Mouse (Mus musculus) heart, embryonic 14.5 days (tissue): Measurements from ENCODE around the gene Hdac11. TPM values are rescaled to one million over a fixed set of nuclear protein-coding genes. Genes with fewer than 3 reads are reported as not detected.
"Not testable (repeated sequence)": the region's sequence is repeated elsewhere in the genome, so short reads cannot be mapped to it uniquely, and the experiment has no call there.

Experiments
- ATAC-seq: fragments of 200-750 bp; cut with Nextera tagmentation; 2 replicates; pipeline ENCODE4 v1.8.0; 2017; ENCODE audit warnings: low read depth, moderate TSS enrichment; ENCODE audit not compliant: insufficient number of reproducible peaks, insufficient read depth, low FRiP score
- H3K27ac ChIP-seq, 2 experiments: fragments of 200-500 bp in 1 of 2; fragments of 300-500 bp in 1 of 2; sonication (generic) in 1 of 2; replicated peaks in 1 of 2; 2 replicates each; pipeline ENCODE4 v1.5.1; 2012 to 2014; ENCODE audit warnings: low read depth in 2 of 2, low read length in 2 of 2, control low read depth in 1 of 2, mild to moderate bottlenecking in 1 of 2, mixed read lengths in 1 of 2; ENCODE audit not compliant: control insufficient read depth in 1 of 2, insufficient read depth in 1 of 2
- H3K27me3 ChIP-seq: fragments of 300-500 bp; sonication (generic); 2 replicates; pipeline ENCODE4 v1.6.1; 2014; ENCODE audit warnings: mild to moderate bottlenecking, low read length, control low read depth; ENCODE audit not compliant: control insufficient read depth, insufficient read depth
- H3K36me3 ChIP-seq: fragments of 300-500 bp; sonication (generic); 2 replicates; pipeline ENCODE4 v1.6.1; 2014; ENCODE audit warnings: mild to moderate bottlenecking, control low read depth, low read length, mixed read lengths; ENCODE audit not compliant: control insufficient read depth, insufficient read depth
- H3K4me1 ChIP-seq, 2 experiments: fragments of 200-500 bp in 1 of 2; fragments of 300-500 bp in 1 of 2; sonication (generic) in 1 of 2; 2 replicates each; pipeline ENCODE4 v1.6.1; 2012 to 2014; ENCODE audit warnings: low read length in 2 of 2, control low read depth in 1 of 2, mixed read lengths in 1 of 2; ENCODE audit not compliant: control insufficient read depth in 2 of 2, insufficient read depth in 2 of 2
- H3K4me2 ChIP-seq: fragments of 300-500 bp; sonication (generic); 2 replicates; pipeline ENCODE4 v1.6.1; 2014; ENCODE audit warnings: mild to moderate bottlenecking, low read length
- H3K4me3 ChIP-seq, 2 experiments: fragments of 200-500 bp in 1 of 2; fragments of 300-500 bp in 1 of 2; sonication (generic) in 1 of 2; 2 replicates each; pipeline ENCODE4 v1.5.1; 2012 to 2014; ENCODE audit warnings: low read length in 2 of 2, mild to moderate bottlenecking in 2 of 2, control low read depth in 1 of 2, low read depth in 1 of 2, moderate library complexity in 1 of 2; ENCODE audit not compliant: control insufficient read depth in 1 of 2, insufficient read depth in 1 of 2
- H3K9ac ChIP-seq: fragments of 300-500 bp; sonication (generic); 2 replicates; pipeline ENCODE4 v1.6.1; 2014; ENCODE audit warnings: mild to moderate bottlenecking, low read length
- H3K9me3 ChIP-seq: fragments of 300-500 bp; sonication (generic); 2 replicates; pipeline ENCODE4 v1.6.1; 2016; ENCODE audit warnings: low read length, control low read depth; ENCODE audit not compliant: control insufficient read depth
- WGBS: fragments of 180-500 bp; shearing (Covaris S2); extraction: QIAGEN DNeasy Blood & Tissue Kit; methylation state at CpG from one replicate; pipeline ENCODE4 v1.1.7; 2014; 5-methylcytosine and 5-hydroxymethylcytosine counted together
- polyA plus RNA-seq: library from polyadenylated mRNA; unstranded; fragments of >200 nt; fragmentation: Nextera tagmentation; extraction: Ambion mirVana; gene quantifications from 2 replicates; pipeline ENCODE4 v1.2.1, GENCODE M21; 2014

Hdac11 gene
- polyA plus RNA-seq, 1 experiment from 2014 or later: 11.4 TPM

DNA sequence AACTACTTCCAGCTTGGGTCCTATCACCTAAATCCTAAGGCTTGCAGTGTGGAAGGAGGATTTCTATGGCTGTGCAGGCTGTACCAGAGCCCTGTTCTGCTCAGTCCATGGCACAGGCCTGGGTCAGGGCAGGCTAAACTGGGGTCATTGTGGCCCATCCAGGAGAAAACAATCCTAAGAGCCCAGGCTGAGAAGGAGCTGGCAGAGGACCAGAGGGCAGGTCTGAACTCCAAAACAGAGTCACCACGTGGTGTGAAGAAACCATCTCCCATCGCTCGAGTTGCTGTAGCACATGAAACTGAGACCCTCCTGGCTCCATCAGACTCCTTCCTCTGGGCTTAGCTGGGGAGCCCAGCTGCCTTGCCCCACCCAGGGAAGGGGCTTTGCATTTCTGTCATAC is 48.9 kb downstream of the Hdac11 start:
- no peak overlapping the region for H3K9ac ChIP-seq
- H3K4me2 ChIP-seq: no peak overlapping the region
- H3K27ac ChIP-seq: no peak overlapping the region
- 66% methylated on average over 3 of the region's 3 CpGs for WGBS
- ATAC-seq: no peak
- no peaks in the 10 kb centered on the region for H3K27me3 ChIP-seq
- H3K4me3 ChIP-seq: no peak overlapping the region
- no peaks in the 10 kb centered on the region for H3K36me3 ChIP-seq
- H3K4me1 ChIP-seq: peaks cover 49 to 53% of the 10 kb centered on the region in 2 experiments
- H3K9me3 ChIP-seq: no peaks in the 10 kb centered on the region

DNA sequence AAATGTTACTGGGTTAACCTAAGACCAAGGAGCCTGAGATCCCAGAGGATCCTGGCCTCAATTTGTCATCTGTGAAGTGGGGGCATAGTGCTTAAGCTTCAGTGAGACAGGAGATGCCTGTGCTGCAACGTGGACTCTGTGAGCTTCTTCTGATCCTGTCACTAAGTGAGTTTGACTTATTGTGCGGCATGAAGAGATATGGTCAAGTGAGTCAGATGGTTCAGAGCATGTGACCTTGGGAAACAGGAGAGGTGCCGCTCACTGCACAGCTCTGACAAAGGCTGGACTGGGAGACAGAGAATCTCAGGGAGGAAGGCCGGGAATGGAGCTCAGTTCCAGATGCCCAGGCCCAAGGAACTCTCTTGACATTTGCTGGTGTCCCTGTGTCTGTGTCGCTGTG is 49.3 kb downstream of the Hdac11 start:
- Histone ChIP-seq H3K27me3 (no peaks in the 10 kb centered on the region), H3K9me3 (no peaks in the 10 kb centered on the region), H3K9ac (no peak overlapping the region), H3K4me3 (no peak overlapping the region), H3K4me1 (peaks cover 49 to 53% of the 10 kb centered on the region in 2 experiments), H3K4me2 (no peak overlapping the region), H3K27ac (no peak overlapping the region), H3K36me3 (no peaks in the 10 kb centered on the region)
- ATAC-seq: no peak
- WGBS: 36% methylated on average over 5 of the region's 5 CpGs

DNA sequence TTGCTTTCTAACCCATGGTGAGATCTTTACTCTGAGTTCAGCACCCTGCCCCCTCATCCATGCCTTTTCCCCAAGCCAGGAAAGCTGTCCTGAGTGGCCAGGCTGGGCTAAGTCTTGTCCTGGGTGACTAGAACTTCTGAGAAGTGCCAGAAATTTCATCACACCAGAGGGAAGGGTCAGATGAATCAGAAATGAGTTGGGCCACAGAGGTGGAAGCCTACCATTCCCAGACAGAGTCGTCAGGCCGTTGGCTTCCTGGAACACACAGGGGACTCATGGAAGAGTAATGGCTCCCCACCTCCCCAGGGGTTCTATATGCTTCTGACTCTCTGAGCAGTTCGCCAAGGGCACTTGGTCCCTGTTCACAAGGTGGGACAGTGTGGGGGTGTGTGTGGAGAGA is 51.0 kb downstream of the Hdac11 start:
- no peak for ATAC-seq
- Histone ChIP-seq H3K9me3 (no peaks in the 10 kb centered on the region), H3K27ac (no peak overlapping the region; a peak in 1 of 4 replicates), H3K4me2 (no peak overlapping the region), H3K36me3 (no peaks in the 10 kb centered on the region), H3K27me3 (no peaks in the 10 kb centered on the region), H3K4me1 (peaks cover 47 to 54% of the 10 kb centered on the region in 2 experiments), H3K4me3 (no peak overlapping the region), H3K9ac (0 out of 2 replicates have a peak overlapping the region, but pooled peaks have one; percentile 11)
- WGBS: 55% methylated on average over 3 of the region's 3 CpGs

DNA sequence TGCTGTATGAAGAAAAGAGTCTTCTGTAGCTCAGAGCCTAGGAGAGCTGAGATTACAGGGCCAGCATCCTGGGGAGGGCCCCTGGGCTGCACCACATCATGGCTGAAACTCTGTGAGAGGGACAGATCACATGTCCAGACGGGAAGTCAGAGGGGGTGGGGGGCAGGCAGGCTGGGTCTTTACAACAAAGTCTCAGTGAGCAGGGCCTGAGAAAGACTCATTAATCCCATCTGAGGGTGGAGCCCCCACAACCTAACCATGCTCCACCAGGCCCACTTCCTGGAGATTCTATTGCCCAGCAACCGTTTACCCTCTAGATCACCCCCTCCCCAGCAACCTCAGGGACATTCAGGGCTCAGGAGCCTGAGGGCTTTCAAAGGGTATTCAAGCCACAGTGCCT is 53.3 kb downstream of the Hdac11 start:
- H3K9ac ChIP-seq: no peak overlapping the region; the same call in 1 of the 2 replicates
- no peak overlapping the region for H3K4me3 ChIP-seq
- 13% methylated on average over 2 of the region's 2 CpGs for WGBS
- H3K4me2 ChIP-seq: no peak overlapping the region
- ATAC-seq: no peak
- no peaks in the 10 kb centered on the region for H3K9me3 ChIP-seq
- peak overlapping the region; percentile 87 to 94 for H3K27ac ChIP-seq
- H3K4me1 ChIP-seq: peaks cover 59% of the 10 kb centered on the region in 2 experiments
- no peaks in the 10 kb centered on the region for H3K36me3 ChIP-seq
- H3K27me3 ChIP-seq: 0 out of 2 replicates have a peak, but pooled peaks cover 1% of the 10 kb centered on the region

DNA sequence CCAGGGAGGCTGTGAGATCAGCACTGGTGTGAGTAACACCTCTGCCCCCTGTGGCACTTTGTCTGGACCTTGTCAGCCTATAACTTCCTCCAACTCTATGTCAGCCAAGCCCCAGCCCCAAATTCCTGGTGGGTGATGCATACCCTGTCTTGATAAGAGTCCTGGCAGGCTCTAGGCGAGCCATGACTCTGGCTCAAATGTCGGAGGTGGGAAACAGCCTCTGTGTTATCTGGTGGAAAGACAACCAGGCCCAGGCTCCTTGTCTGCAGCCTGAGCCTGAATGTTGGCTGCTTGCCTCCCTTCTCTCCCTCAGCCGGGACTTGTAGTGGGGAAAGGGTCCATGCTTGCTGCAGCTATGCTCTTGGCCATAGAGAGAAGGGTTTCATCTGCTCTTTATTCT is 54.4 kb downstream of the Hdac11 start:
- Histone ChIP-seq H3K36me3 (no peaks in the 10 kb centered on the region), H3K4me1 (peaks cover 54 to 55% of the 10 kb centered on the region in 2 experiments)

DNA sequence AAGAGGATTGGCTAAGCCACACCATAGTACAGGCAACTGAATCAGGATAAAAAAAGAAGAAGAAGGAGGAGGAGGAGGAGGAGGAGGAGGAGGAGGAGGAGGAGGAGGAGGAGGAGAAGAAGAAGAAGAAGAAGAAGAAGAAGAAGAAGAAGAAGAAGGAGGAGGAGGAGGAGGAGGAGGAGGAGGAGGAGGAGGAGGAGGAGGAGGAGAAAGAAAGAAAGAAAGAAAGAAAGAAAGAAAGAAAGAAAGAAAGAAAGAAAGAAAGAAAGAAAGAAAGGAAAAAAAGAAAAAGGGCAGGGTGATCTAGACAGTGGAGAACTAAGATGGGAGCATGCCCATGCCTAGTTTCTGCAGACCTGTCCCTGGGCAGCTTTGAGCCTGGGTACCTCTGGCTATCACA is 55.7 kb downstream of the Hdac11 start, which contains the start of gene Fbln2:
Gene Fbln2, plus strand, starts transcription at position 301 of the 400 bp plus-strand sequence.
- not testable (repeated sequence) for H3K9me3 ChIP-seq, H3K36me3 ChIP-seq, H3K27me3 ChIP-seq, ATAC-seq
- Histone ChIP-seq H3K4me1 (peaks cover 51 to 61% of the 10 kb centered on the region in 2 experiments), H3K9ac (peak within 1 kb of the TSS; percentile 73), H3K4me2 (peak within 1 kb of the TSS; percentile 65), H3K27ac (peak within 1 kb of the TSS; percentile 87 to 94), H3K4me3 (peak within 1 kb of the TSS; percentile 42 to 59)

More for the DNA sequence above, 54.4 kb downstream of the Hdac11 start:
- H3K9ac ChIP-seq: no peak overlapping the region
- no peak overlapping the region for H3K4me3 ChIP-seq
- H3K27ac ChIP-seq: peak overlapping the region; percentile 87 to 94
- WGBS: 0% methylated on average over 3 of the region's 3 CpGs
- no peaks in the 10 kb centered on the region for H3K9me3 ChIP-seq
- no peak overlapping the region for H3K4me2 ChIP-seq
- 0 out of 2 replicates have a peak, but pooled peaks cover 7% of the 10 kb centered on the region for H3K27me3 ChIP-seq
- ATAC-seq: peak; percentile 82

DNA sequence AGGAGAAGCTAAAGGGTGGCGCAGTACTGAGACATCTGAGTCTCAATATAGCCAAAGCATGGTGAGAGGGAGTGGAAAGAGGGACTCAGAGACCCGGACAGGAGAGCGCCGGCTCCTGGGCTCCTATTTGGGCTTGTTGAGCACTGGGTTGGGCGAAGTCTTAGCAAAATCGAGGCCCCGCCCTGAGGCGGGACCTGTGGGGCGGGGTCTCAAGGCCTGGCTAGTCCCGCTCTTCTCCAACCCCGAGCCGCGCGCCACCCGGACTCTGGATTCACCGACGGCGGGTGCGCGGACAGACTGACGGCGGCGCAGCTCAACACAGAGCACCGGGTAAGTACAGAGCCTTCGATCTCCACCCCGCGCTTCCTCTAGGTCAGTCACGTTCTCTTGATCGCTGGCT is 56.1 kb downstream of the Hdac11 start:
- peak overlapping the region; percentile 46 to 48; a peak in 3 of 4 replicates for H3K27ac ChIP-seq
- H3K9ac ChIP-seq: peak overlapping the region; percentile 73
- WGBS: 1% methylated on average over 29 of the region's 29 CpGs
- 0 out of 2 replicates have a peak, but pooled peaks cover 2% of the 10 kb centered on the region for H3K36me3 ChIP-seq
- 0 out of 2 replicates have a peak, but pooled peaks cover 7% of the 10 kb centered on the region for H3K27me3 ChIP-seq
- H3K9me3 ChIP-seq: no peaks in the 10 kb centered on the region
- peak overlapping the region; percentile 65 for H3K4me2 ChIP-seq
- peak; percentile 27 for ATAC-seq
- peaks cover 50 to 61% of the 10 kb centered on the region in 2 experiments for H3K4me1 ChIP-seq
- peak overlapping the region; percentile 42 to 59 for H3K4me3 ChIP-seq
